Mouse (Mus musculus): Measurements from ENCODE around the gene Hdac6.

The Hdac6 gene

GRCm38 (mm10) chrX:7947108-7947899 is at the start of gene Hdac6:
TSS of gene Hdac6 (minus strand) at chrX:7947889.
- peak; percentile 30 for DNase-seq

- no peak for DNase-seq
Observed at GRCm38 (mm10) chrX:7993068-7993735, 45.5 kb upstream of the Hdac6 start.

- no peak for DNase-seq
Observed at GRCm38 (mm10) chrX:7992379-7993067, 44.8 kb upstream of the Hdac6 start.

- DNase-seq = no peak
Observed at GRCm38 (mm10) chrX:7981368-7981767, 33.7 kb upstream of the Hdac6 start.

- DNase-seq = no peak
Observed at GRCm38 (mm10) chrX:7977892-7978291, 30.2 kb upstream of the Hdac6 start, which contains the start of gene Gata1. TSS of gene Gata1 (minus strand) at chrX:7978071.

- DNase-seq = no peak
Observed at GRCm38 (mm10) chrX:7971292-7971691, 23.6 kb upstream of the Hdac6 start.

- DNase-seq = no peak
Observed at GRCm38 (mm10) chrX:7968899-7969298, 21.2 kb upstream of the Hdac6 start.

- no peak for DNase-seq
Observed at GRCm38 (mm10) chrX:7968226-7968625, 20.5 kb upstream of the Hdac6 start.

- no peak for DNase-seq
Observed at GRCm38 (mm10) chrX:7967596-7968201, 20.0 kb upstream of the Hdac6 start.

GRCm38 (mm10) chrX:7966161-7966560 is 18.5 kb upstream of the Hdac6 start:
- no peak for DNase-seq

- DNase-seq = no peak
Observed at GRCm38 (mm10) chrX:7963829-7964626, 16.3 kb upstream of the Hdac6 start.

- DNase-seq = no peak
Observed at GRCm38 (mm10) chrX:7958868-7959267, 11.2 kb upstream of the Hdac6 start.

- no peak for DNase-seq
Observed at GRCm38 (mm10) chrX:7950091-7950490, 2.4 kb upstream of the Hdac6 start.

- peak; percentile 92 for DNase-seq
Observed at GRCm38 (mm10) chrX:7947900-7948492, 307 bp upstream of the Hdac6 start.

GRCm38 (mm10) chrX:7945618-7946017 is 2.1 kb downstream of the Hdac6 start:
- no peak for DNase-seq

- DNase-seq = no peak
Observed at GRCm38 (mm10) chrX:7937667-7938066, 10.0 kb downstream of the Hdac6 start.

GRCm38 (mm10) chrX:7936874-7937273 is 10.8 kb downstream of the Hdac6 start:
- no peak for DNase-seq

GRCm38 (mm10) chrX:7928270-7928790 is 19.4 kb downstream of the Hdac6 start, which contains the start of gene Eras:
TSS of gene Eras (minus strand) at chrX:7928607.
- no peak for DNase-seq

- no peak for DNase-seq
Observed at GRCm38 (mm10) chrX:7927116-7927515, 20.6 kb downstream of the Hdac6 start.

- no peak for DNase-seq
Observed at GRCm38 (mm10) chrX:7926266-7926665, 21.4 kb downstream of the Hdac6 start.

- no peak for DNase-seq
Observed at GRCm38 (mm10) chrX:7922032-7922431, 25.7 kb downstream of the Hdac6 start.

Data from cerebellum, adult 11 months (tissue).